Mouse (Mus musculus) liver, embryonic 16.5 days (tissue): ENCODE measurements around the gene Olfr995. TPM values are rescaled to one million over a fixed set of nuclear protein-coding genes. Genes with fewer than 3 reads are reported as not detected.

ENCODE experiments used
- ATAC-seq: fragments of 200-750 bp; cut with Nextera tagmentation; 2 replicates; pipeline ENCODE4 v1.8.0; 2017; ENCODE audit warnings: low read depth, mild to moderate bottlenecking, moderate number of reproducible peaks, moderate library complexity
- H3K27ac ChIP-seq: fragments of 300-500 bp; sonication (generic); 2 replicates; pipeline ENCODE4 v1.5.1; 2014; ENCODE audit warnings: mild to moderate bottlenecking, low read length
- H3K27me3 ChIP-seq: fragments of 300-500 bp; sonication (generic); 2 replicates; pipeline ENCODE4 v1.6.1; 2014; ENCODE audit warnings: low read depth, low read length, mixed read lengths; ENCODE audit not compliant: control insufficient read depth, insufficient read depth
- H3K36me3 ChIP-seq: fragments of 300-500 bp; sonication (generic); 2 replicates; pipeline ENCODE4 v1.6.1; 2014; ENCODE audit warnings: mild to moderate bottlenecking; ENCODE audit not compliant: control insufficient read depth, insufficient read depth
- H3K4me1 ChIP-seq: fragments of 300-500 bp; sonication (generic); 2 replicates; pipeline ENCODE4 v1.6.1; 2014; ENCODE audit warnings: low read depth, low read length, mixed read lengths; ENCODE audit not compliant: control insufficient read depth
- H3K4me2 ChIP-seq: fragments of 300-500 bp; sonication (generic); 2 replicates; pipeline ENCODE4 v1.6.1; 2014; ENCODE audit warnings: low read depth, low read length, mixed read lengths
- H3K4me3 ChIP-seq: fragments of 300-500 bp; sonication (generic); 2 replicates; pipeline ENCODE4 v1.5.1; 2014; ENCODE audit warnings: low read depth, mild to moderate bottlenecking, low read length
- H3K9ac ChIP-seq: fragments of 300-500 bp; sonication (generic); 2 replicates; pipeline ENCODE4 v1.6.1; 2014; ENCODE audit warnings: low read depth, low read length
- H3K9me3 ChIP-seq: fragments of 300-500 bp; sonication (generic); replicated peaks from 2 replicates; pipeline ENCODE4 v1.6.1; 2016; ENCODE audit warnings: low read length; ENCODE audit not compliant: control insufficient read depth
- WGBS: fragments of 180-500 bp; shearing (Covaris S2); extraction: QIAGEN DNeasy Blood & Tissue Kit; methylation state at CpG from one replicate; pipeline ENCODE4 v1.1.7; 2014; ENCODE audit not compliant: insufficient replicate concordance; 5-methylcytosine and 5-hydroxymethylcytosine counted together
- polyA plus RNA-seq: library from polyadenylated mRNA; unstranded; fragments of >200 nt; fragmentation: Nextera tagmentation; extraction: Ambion mirVana; gene quantifications from 2 replicates; pipeline ENCODE4 v1.2.1, GENCODE M21; 2015

The Olfr995 gene
- polyA plus RNA-seq, result not detected in 2 replicates

- H3K27me3 ChIP-seq, result no peaks in the 10 kb centered on the region
- ATAC-seq, result no peak
- no peaks in the 10 kb centered on the region for H3K4me1 ChIP-seq
- no peak within 1 kb of the TSS for H3K4me2 ChIP-seq
- no peak within 1 kb of the TSS for H3K27ac ChIP-seq
- H3K9me3 ChIP-seq, result no peaks in the 10 kb centered on the region
- no peaks in the 10 kb centered on the region for H3K36me3 ChIP-seq
- H3K9ac ChIP-seq, result no peak within 1 kb of the TSS
- H3K4me3 ChIP-seq, result no peak within 1 kb of the TSS
- 12% methylated on average over 1 of the region's 1 CpGs for WGBS
Observed at GRCm38 (mm10) chr2:85443539-85443938, at the start of gene Olfr995. Olfr995 (minus strand) TSS chr2:85443639.

- Histone ChIP-seq H3K9me3 (no peaks in the 10 kb centered on the region), H3K4me2 (no peak overlapping the region), H3K9ac (no peak overlapping the region), H3K4me1 (no peaks in the 10 kb centered on the region), H3K27ac (no peak overlapping the region), H3K27me3 (no peaks in the 10 kb centered on the region), H3K4me3 (no peak overlapping the region), H3K36me3 (no peaks in the 10 kb centered on the region)
- no peak for ATAC-seq
- 46% methylated on average over 5 of the region's 5 CpGs for WGBS
Observed at GRCm38 (mm10) chr2:85490396-85490795, 47.0 kb upstream of the Olfr995 start.

GRCm38 (mm10) chr2:85466801-85467325 is 23.4 kb upstream of the Olfr995 start:
- no peaks in the 10 kb centered on the region for H3K4me1 ChIP-seq
- no peak overlapping the region for H3K4me3 ChIP-seq
- H3K9ac ChIP-seq, result no peak overlapping the region
- no peaks in the 10 kb centered on the region for H3K36me3 ChIP-seq
- H3K27ac ChIP-seq, result no peak overlapping the region
- no peak overlapping the region for H3K4me2 ChIP-seq
- WGBS, result 46% methylated on average over 3 of the region's 3 CpGs
- H3K27me3 ChIP-seq, result no peaks in the 10 kb centered on the region
- no peak for ATAC-seq
- H3K9me3 ChIP-seq, result no peaks in the 10 kb centered on the region

GRCm38 (mm10) chr2:85442546-85442945 is 893 bp downstream of the Olfr995 start:
- Histone ChIP-seq H3K9ac (no peak overlapping the region), H3K36me3 (no peaks in the 10 kb centered on the region), H3K4me2 (no peak overlapping the region), H3K4me1 (no peaks in the 10 kb centered on the region), H3K4me3 (no peak overlapping the region), H3K9me3 (no peaks in the 10 kb centered on the region), H3K27ac (no peak overlapping the region), H3K27me3 (no peaks in the 10 kb centered on the region)
- no peak for ATAC-seq

GRCm38 (mm10) chr2:85436351-85436750 is 7.1 kb downstream of the Olfr995 start, which contains the start of gene Olfr994:
Olfr994 (minus strand) TSS chr2:85436451.
- Histone ChIP-seq H3K27ac (no peak within 1 kb of the TSS), H3K9me3 (no peaks in the 10 kb centered on the region), H3K9ac (no peak within 1 kb of the TSS), H3K4me3 (no peak within 1 kb of the TSS), H3K27me3 (no peaks in the 10 kb centered on the region), H3K36me3 (no peaks in the 10 kb centered on the region), H3K4me2 (no peak within 1 kb of the TSS), H3K4me1 (no peaks in the 10 kb centered on the region)
- 76% methylated on average over 3 of the region's 3 CpGs for WGBS
- ATAC-seq, result no peak

GRCm38 (mm10) chr2:85425893-85426292 is 17.5 kb downstream of the Olfr995 start:
- H3K4me1 ChIP-seq, result no peaks in the 10 kb centered on the region
- no peaks in the 10 kb centered on the region for H3K36me3 ChIP-seq
- H3K4me3 ChIP-seq, result no peak overlapping the region
- 54% methylated on average over 1 of the region's 1 CpGs for WGBS
- no peaks in the 10 kb centered on the region for H3K9me3 ChIP-seq
- H3K9ac ChIP-seq, result no peak overlapping the region
- no peak for ATAC-seq
- no peak overlapping the region for H3K4me2 ChIP-seq
- H3K27ac ChIP-seq, result no peak overlapping the region
- no peaks in the 10 kb centered on the region for H3K27me3 ChIP-seq

- H3K4me3 ChIP-seq, result no peak within 1 kb of the TSS
- no peak within 1 kb of the TSS for H3K4me2 ChIP-seq
- H3K27me3 ChIP-seq, result no peaks in the 10 kb centered on the region
- no peaks in the 10 kb centered on the region for H3K36me3 ChIP-seq
- H3K4me1 ChIP-seq, result no peaks in the 10 kb centered on the region
- no peak within 1 kb of the TSS for H3K27ac ChIP-seq
- H3K9ac ChIP-seq, result no peak within 1 kb of the TSS
- no peaks in the 10 kb centered on the region for H3K9me3 ChIP-seq
- no peak for ATAC-seq
Observed at GRCm38 (mm10) chr2:85414777-85415176, 28.7 kb downstream of the Olfr995 start, which contains the start of gene Olfr993. Olfr993 (minus strand) TSS chr2:85414877.

GRCm38 (mm10) chr2:85409369-85409768 is 34.1 kb downstream of the Olfr995 start, which contains the start of gene Olfr992:
Olfr992 (minus strand) TSS chr2:85409469.
- H3K9ac ChIP-seq, result no peak within 1 kb of the TSS
- no peak within 1 kb of the TSS for H3K4me2 ChIP-seq
- H3K27ac ChIP-seq, result no peak within 1 kb of the TSS
- no peak within 1 kb of the TSS for H3K4me3 ChIP-seq
- H3K36me3 ChIP-seq, result no peaks in the 10 kb centered on the region
- no peak for ATAC-seq
- no peaks in the 10 kb centered on the region for H3K27me3 ChIP-seq
- H3K9me3 ChIP-seq, result no peaks in the 10 kb centered on the region
- no peaks in the 10 kb centered on the region for H3K4me1 ChIP-seq
- WGBS, result 19% methylated on average over 2 of the region's 2 CpGs
